Mouse (Mus musculus) MEL (cell line): ENCODE results near the gene Ggta1.

ENCODE experiments used
- CTCF ChIP-seq, 3 experiments: IDR thresholded peaks in 2 of 3; conservative IDR thresholded peaks in 1 of 3; 2 replicates each; pipeline ENCODE4 v1.5.1; 2011 to 2012; ENCODE audit warnings: low read length in 3 of 3, low read depth in 2 of 3, mild to moderate bottlenecking in 2 of 3, improper control_type of control experiment in 1 of 3, inconsistent platforms in 1 of 3, mixed read lengths in 1 of 3, moderate library complexity in 1 of 3; ENCODE audit not compliant: control insufficient read depth in 1 of 3, insufficient read depth in 1 of 3, poor library complexity in 1 of 3, severe bottlenecking in 1 of 3
- GABPA ChIP-seq: IDR thresholded peaks from 2 replicates; pipeline ENCODE4 v1.6.1; 2012; ENCODE audit warnings: low read depth, mild to moderate bottlenecking, inconsistent platforms, low read length, improper control_type of control experiment, moderate library complexity
- KAT2A ChIP-seq: conservative IDR thresholded peaks from 2 replicates; pipeline ENCODE4 v1.6.1; 2012; ENCODE audit warnings: low read depth, low read length, improper control_type of control experiment, inconsistent platforms
- POLR2AphosphoS2 ChIP-seq: IDR thresholded peaks from 2 replicates; pipeline ENCODE4 v1.6.1; 2011; ENCODE audit warnings: low read length, improper control_type of control experiment
- RAD21 ChIP-seq: IDR thresholded peaks from 2 replicates; pipeline ENCODE4 v1.6.1; 2011; ENCODE audit warnings: mild to moderate bottlenecking, low read depth, low read length, improper control_type of control experiment
- SIN3A ChIP-seq: IDR thresholded peaks from 2 replicates; pipeline ENCODE4 v1.6.1; 2012; ENCODE audit warnings: low read length, improper control_type of control experiment, inconsistent platforms
- USF2 ChIP-seq, 2 experiments: IDR thresholded peaks; 2 replicates each; pipeline ENCODE4 v1.6.1; 2011 to 2012; ENCODE audit warnings: improper control_type of control experiment in 2 of 2, low read length in 2 of 2, borderline replicate concordance in 1 of 2, inconsistent platforms in 1 of 2, low read depth in 1 of 2, mild to moderate bottlenecking in 1 of 2; ENCODE audit not compliant: insufficient read depth in 1 of 2
- ZKSCAN1 ChIP-seq: IDR thresholded peaks from 2 replicates; pipeline ENCODE4 v1.6.1; 2012; ENCODE audit warnings: low read depth, mild to moderate bottlenecking, inconsistent platforms, low read length, improper control_type of control experiment, moderate library complexity
- ZNF384 ChIP-seq: IDR thresholded peaks from 2 replicates; pipeline ENCODE4 v1.6.1; 2012; ENCODE audit warnings: low read depth, mild to moderate bottlenecking, inconsistent platforms, low read length, improper control_type of control experiment

DNA sequence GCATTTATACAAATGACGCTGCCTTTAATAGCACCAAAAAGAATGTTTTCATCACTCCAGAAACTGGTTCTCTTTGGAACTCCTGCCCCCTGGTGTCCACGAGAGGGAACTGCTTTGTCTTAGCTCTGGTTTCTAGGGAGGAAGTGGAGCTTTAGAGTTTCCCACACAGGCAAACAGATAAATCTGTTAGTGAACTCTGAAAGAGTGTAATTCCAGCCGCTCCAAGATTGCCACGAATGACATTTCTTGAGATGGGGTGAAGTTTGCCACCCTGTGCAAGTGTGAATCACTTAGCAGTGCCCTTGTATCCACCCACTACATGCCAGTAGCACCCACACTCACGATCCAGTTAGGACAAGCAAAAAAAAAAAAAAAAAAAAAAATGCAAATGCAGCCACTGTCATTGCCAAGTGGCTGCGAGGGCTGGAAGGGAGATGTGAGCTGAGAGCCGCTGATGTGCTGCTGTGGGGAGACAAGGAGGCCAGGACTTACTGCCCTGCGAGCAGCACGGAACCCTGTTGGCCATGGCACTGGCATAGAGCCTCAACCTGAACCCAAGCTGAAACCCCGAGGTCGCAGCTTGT is 65.3 kb downstream of the Ggta1 start:
- TF ChIP-seq RAD21 (peak; percentile 88), CTCF (IDR thresholded peaks at IDR 0.05 in 2 of 3, conservative IDR thresholded peaks at IDR 0.05 in 1 of 3; ENCODE audit: control insufficient read depth in 1 of 3, insufficient read depth in 1 of 3, low read depth in 2 of 3, low read length in 3 of 3, poor library complexity in 1 of 3, severe bottlenecking in 1 of 3) (peak; percentile 76 to 94 (median 91)), SIN3A (peak; percentile 43; the same call in 1 of the 2 replicates), USF2 (IDR thresholded peaks at IDR 0.05; ENCODE audit: borderline replicate concordance in 1 of 2, insufficient read depth in 1 of 2, low read depth in 1 of 2, low read length in 2 of 2) (no peak), GABPA (no peak), ZKSCAN1 (no peak), ZNF384 (peak; percentile 76), POLR2AphosphoS2 (no peak), KAT2A (no peak)
